Mouse (Mus musculus) ES-E14 (cell line): ENCODE results near the gene Gm4881.

ENCODE experiments used
- CHD2 ChIP-seq: IDR thresholded peaks from 2 replicates; pipeline ENCODE4 v1.6.1; 2014; ENCODE audit warnings: mild to moderate bottlenecking, low read depth, low read length, inconsistent platforms
- HCFC1 ChIP-seq: IDR thresholded peaks from 2 replicates; pipeline ENCODE4 v1.6.1; 2012; ENCODE audit warnings: low read length, inconsistent platforms, borderline replicate concordance; ENCODE audit not compliant: insufficient read depth
- MAFK ChIP-seq: IDR thresholded peaks from 2 replicates; pipeline ENCODE4 v1.6.1; 2014; ENCODE audit warnings: mild to moderate bottlenecking, low read depth, low read length, inconsistent platforms; ENCODE audit not compliant: insufficient read depth
- ZC3H11A ChIP-seq: IDR thresholded peaks from 2 replicates; pipeline ENCODE4 v1.6.1; 2012; ENCODE audit warnings: low read depth, mild to moderate bottlenecking, inconsistent platforms, low read length, borderline replicate concordance
- ZNF384 ChIP-seq: IDR thresholded peaks from 2 replicates; pipeline ENCODE4 v1.6.1; 2012; ENCODE audit warnings: low read depth, low read length, inconsistent platforms

- TF ChIP-seq ZNF384, result no peak
- TF ChIP-seq HCFC1, result no peak
- no peak for TF ChIP-seq MAFK
- TF ChIP-seq CHD2, result no peak
- no peak for TF ChIP-seq ZC3H11A
These were observed 29.6 kb upstream of the Gm4881 start for GRCm38 (mm10) chr7:24973902-24974301.
